Mouse (Mus musculus): ENCODE results near the gene Idh3g.

The Idh3g gene

GRCm38 (mm10) chrX:73786364-73787224 is at the start of gene Idh3g, which contains the start of gene Ssr4:
TSS of gene Idh3g (minus strand) at chrX:73786897.
TSS of gene Ssr4 (plus strand) at chrX:73787028.
- DNase-seq = peak; percentile 95 to 96

- DNase-seq = no peak
Observed at GRCm38 (mm10) chrX:73835731-73836130, 49.0 kb upstream of the Idh3g start.

GRCm38 (mm10) chrX:73824185-73825151 is 37.8 kb upstream of the Idh3g start, which contains the start of gene Pdzd4:
TSS of gene Pdzd4 (minus strand) at chrX:73824969.
- DNase-seq = peak; percentile 59 to 77

- DNase-seq = no peak
Observed at GRCm38 (mm10) chrX:73823747-73824146, 37.0 kb upstream of the Idh3g start.

- no peak for DNase-seq
Observed at GRCm38 (mm10) chrX:73816596-73817314, 30.1 kb upstream of the Idh3g start.

- DNase-seq = no peak
Observed at GRCm38 (mm10) chrX:73815072-73815471, 28.4 kb upstream of the Idh3g start.

- DNase-seq = no peak
Observed at GRCm38 (mm10) chrX:73805814-73806213, 19.1 kb upstream of the Idh3g start.

- DNase-seq = peak; percentile 76 to 79
Observed at GRCm38 (mm10) chrX:73798502-73798901, 11.8 kb upstream of the Idh3g start.

- no peak for DNase-seq
Observed at GRCm38 (mm10) chrX:73797511-73797910, 10.8 kb upstream of the Idh3g start.

GRCm38 (mm10) chrX:73793505-73793904 is 6.8 kb upstream of the Idh3g start:
- DNase-seq = no peak

GRCm38 (mm10) chrX:73793039-73793438 is 6.3 kb upstream of the Idh3g start:
- no peak for DNase-seq

GRCm38 (mm10) chrX:73788501-73788900 is 1.8 kb upstream of the Idh3g start:
- no peak for DNase-seq

- DNase-seq = no peak
Observed at GRCm38 (mm10) chrX:73787225-73787558, 495 bp upstream of the Idh3g start.

GRCm38 (mm10) chrX:73785666-73786065 is 1.0 kb downstream of the Idh3g start:
- no peak for DNase-seq

- no peak for DNase-seq
Observed at GRCm38 (mm10) chrX:73782227-73782626, 4.5 kb downstream of the Idh3g start.

GRCm38 (mm10) chrX:73774802-73775483 is 11.8 kb downstream of the Idh3g start:
- peak; percentile 31 to 74 for DNase-seq

- DNase-seq = peak in 1 of 2 experiments; percentile 42
Observed at GRCm38 (mm10) chrX:73774168-73774760, 12.4 kb downstream of the Idh3g start, which contains the start of gene Srpk3. TSS of gene Srpk3 (plus strand) at chrX:73774405.

- peak in 1 of 2 experiments; percentile 47 for DNase-seq
Observed at GRCm38 (mm10) chrX:73767267-73767666, 19.4 kb downstream of the Idh3g start.

GRCm38 (mm10) chrX:73765311-73765710 is 21.4 kb downstream of the Idh3g start:
- DNase-seq = peak; percentile 71 to 81

- DNase-seq = peak in 1 of 2 experiments; percentile 32
Observed at GRCm38 (mm10) chrX:73758611-73759290, 27.9 kb downstream of the Idh3g start.
